Mouse (Mus musculus) stomach, embryonic 16.5 days (tissue): ENCODE results near the gene Acsl5. TPM values are rescaled to one million over a fixed set of nuclear protein-coding genes. Genes with fewer than 3 reads are reported as not detected.

Experiments used
- ATAC-seq: fragments of 200-750 bp; cut with Nextera tagmentation; 2 replicates; pipeline ENCODE4 v1.8.0; 2017; ENCODE audit warnings: moderate number of reproducible peaks, moderate TSS enrichment; ENCODE audit not compliant: insufficient read depth, low FRiP score
- H3K27ac ChIP-seq: fragments of 300-500 bp; sonication (generic); 2 replicates; pipeline ENCODE4 v1.5.1; 2014; ENCODE audit warnings: low read length
- H3K27me3 ChIP-seq: fragments of 300-500 bp; sonication (generic); 2 replicates; pipeline ENCODE4 v1.6.1; 2014; ENCODE audit warnings: low read length, control low read depth, mixed read lengths; ENCODE audit not compliant: control insufficient read depth, insufficient read depth
- H3K36me3 ChIP-seq: fragments of 300-500 bp; sonication (generic); 2 replicates; pipeline ENCODE4 v1.6.1; 2014; ENCODE audit warnings: low read length; ENCODE audit not compliant: control insufficient read depth, insufficient read depth
- H3K4me1 ChIP-seq: fragments of 300-500 bp; sonication (generic); 2 replicates; pipeline ENCODE4 v1.6.1; 2014; ENCODE audit warnings: low read length, control low read depth, mixed read lengths; ENCODE audit not compliant: control insufficient read depth, insufficient read depth
- H3K4me2 ChIP-seq: fragments of 300-500 bp; sonication (generic); 2 replicates; pipeline ENCODE4 v1.6.1; 2014; ENCODE audit warnings: low read depth, low read length, mixed read lengths
- H3K4me3 ChIP-seq: fragments of 300-500 bp; sonication (generic); replicated peaks from 2 replicates; pipeline ENCODE4 v1.5.1; 2014; ENCODE audit warnings: mild to moderate bottlenecking, low read length
- H3K9ac ChIP-seq: fragments of 300-500 bp; sonication (generic); 2 replicates; pipeline ENCODE4 v1.6.1; 2014; ENCODE audit warnings: low read length
- H3K9me3 ChIP-seq: fragments of 300-500 bp; sonication (generic); replicated peaks from 2 replicates; pipeline ENCODE4 v1.6.1; 2016; ENCODE audit warnings: low read length, control low read depth; ENCODE audit not compliant: control insufficient read depth
- WGBS: fragments of 180-500 bp; shearing (Covaris S2); extraction: QIAGEN DNeasy Blood & Tissue Kit; methylation state at CpG from one replicate; pipeline ENCODE4 v1.1.7; 2014; 5-methylcytosine and 5-hydroxymethylcytosine counted together
- polyA plus RNA-seq: library from polyadenylated mRNA; unstranded; fragments of >200 nt; fragmentation: Nextera tagmentation; extraction: Ambion mirVana; gene quantifications from 2 replicates; pipeline ENCODE4 v1.2.1, GENCODE M21; 2015

The Acsl5 gene
- polyA plus RNA-seq, 1 experiment from 2014 or later: 151 TPM

DNA sequence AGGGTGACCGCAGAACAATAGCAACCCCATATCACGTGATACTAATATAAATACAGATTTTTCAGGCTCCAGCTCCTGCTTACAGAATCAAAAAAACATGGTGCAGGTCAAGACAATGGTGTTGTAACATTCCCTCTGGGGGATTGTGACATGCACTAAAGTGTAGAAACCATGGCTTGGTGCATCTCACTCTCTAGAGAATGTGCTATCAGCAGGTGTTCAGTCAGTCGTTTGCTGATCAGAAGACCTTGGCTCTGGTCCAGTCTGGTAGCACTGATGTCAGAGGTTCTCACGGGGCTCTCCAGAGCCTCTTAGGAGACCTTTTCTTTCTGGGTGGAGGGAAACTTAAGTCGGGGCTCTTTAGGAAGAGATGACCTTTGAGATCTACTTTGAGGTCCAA, 1.3 kb upstream of the Acsl5 start:
- H3K27me3 ChIP-seq: no peaks in the 10 kb centered on the region
- peaks cover 3% of the 10 kb centered on the region; the same call in 1 of the 2 replicates for H3K4me1 ChIP-seq
- H3K27ac ChIP-seq: no peak overlapping the region
- H3K9ac ChIP-seq: no peak overlapping the region
- H3K4me3 ChIP-seq: no peak overlapping the region
- WGBS: 78% methylated on average over 5 of the region's 5 CpGs
- no peak for ATAC-seq
- no peaks in the 10 kb centered on the region for H3K36me3 ChIP-seq
- H3K4me2 ChIP-seq: no peak overlapping the region
- H3K9me3 ChIP-seq: no peaks in the 10 kb centered on the region

DNA sequence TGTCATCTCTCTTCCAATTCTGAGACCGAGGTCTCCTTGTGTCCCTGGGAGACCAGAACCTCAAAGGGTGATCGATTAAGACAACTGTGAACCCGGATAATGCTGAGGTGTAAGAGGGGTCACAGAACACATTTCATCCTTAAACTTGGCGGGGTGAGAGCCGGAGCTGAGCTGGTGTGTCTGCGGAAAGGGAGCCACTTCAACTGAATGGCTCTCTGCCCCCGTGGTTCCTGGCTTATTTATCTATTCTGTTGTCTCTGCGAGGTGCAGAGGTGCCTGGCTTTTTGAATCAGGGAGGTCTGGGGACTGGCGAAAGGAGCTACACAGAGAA, 1.5 kb downstream of the Acsl5 start:
- Histone ChIP-seq H3K4me2 (peak overlapping the region; percentile 91), H3K27ac (peak overlapping the region; percentile 93), H3K36me3 (no peaks in the 10 kb centered on the region), H3K4me3 (peak overlapping the region; percentile 59), H3K4me1 (peaks cover 4% of the 10 kb centered on the region; the same call in 1 of the 2 replicates), H3K27me3 (no peaks in the 10 kb centered on the region), H3K9ac (peak overlapping the region; percentile 83), H3K9me3 (no peaks in the 10 kb centered on the region)
- no peak for ATAC-seq
- 3% methylated on average over 9 of the region's 9 CpGs for WGBS

GRCm38 (mm10) chr19:55253570-55254441, 2.1 kb downstream of the Acsl5 start:
- WGBS: under 1% methylated on average over 32 of the region's 32 CpGs
- peak overlapping the region; percentile 93 for H3K27ac ChIP-seq
- H3K9ac ChIP-seq: peak overlapping the region; percentile 83
- H3K27me3 ChIP-seq: no peaks in the 10 kb centered on the region
- H3K36me3 ChIP-seq: no peaks in the 10 kb centered on the region
- H3K4me1 ChIP-seq: peaks cover 10% of the 10 kb centered on the region
- H3K4me2 ChIP-seq: peak overlapping the region; percentile 91
- H3K4me3 ChIP-seq: peak overlapping the region; percentile 59
- peak; percentile 59 for ATAC-seq
- H3K9me3 ChIP-seq: no peaks in the 10 kb centered on the region

DNA sequence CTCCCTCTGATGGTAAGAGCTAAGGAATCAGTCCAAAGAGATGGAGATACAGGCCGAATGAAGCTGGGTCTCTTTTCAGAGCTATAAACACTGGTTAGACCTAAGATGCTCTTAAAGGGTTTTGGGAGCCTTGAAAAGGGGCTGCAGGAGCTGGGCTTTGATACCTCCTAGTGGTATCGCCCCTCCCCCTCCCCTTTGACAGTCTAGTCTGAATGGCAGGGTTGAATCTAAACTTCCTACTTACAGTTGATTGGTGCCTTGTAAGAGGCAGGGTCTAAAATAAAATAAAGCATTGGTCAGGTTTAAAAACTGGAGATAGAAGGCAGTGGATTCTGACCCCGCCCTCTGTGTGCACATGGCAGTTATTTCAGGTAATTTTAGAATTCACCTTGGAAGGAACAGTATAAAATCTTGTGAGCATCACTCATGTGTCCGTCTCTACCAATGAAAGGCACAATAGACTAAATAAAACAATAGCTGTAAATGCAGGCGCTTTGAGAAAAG, 2.8 kb downstream of the Acsl5 start:
- peak; percentile 54 for ATAC-seq

DNA sequence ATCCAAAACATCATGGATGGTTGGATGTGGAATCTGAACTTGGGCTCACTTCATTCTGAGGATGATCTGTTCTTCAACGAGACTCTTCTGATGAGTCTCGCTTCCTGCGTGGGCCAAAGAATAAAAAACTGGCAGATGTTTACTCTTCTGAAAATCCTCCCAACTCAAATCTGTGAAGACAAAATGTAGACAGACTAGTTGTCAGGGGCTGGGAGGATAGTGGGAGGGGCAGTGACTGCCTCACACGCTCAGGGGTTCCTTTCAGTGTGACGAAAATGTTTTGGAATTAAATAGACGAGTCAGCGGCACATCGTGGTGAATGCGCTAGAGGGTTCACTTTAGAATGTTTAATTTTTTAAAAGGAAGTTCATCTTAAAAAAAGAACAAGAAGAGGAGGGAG, 4.4 kb downstream of the Acsl5 start:
- Histone ChIP-seq H3K4me2 (0 out of 2 replicates have a peak overlapping the region, but pooled peaks have one; percentile 11), H3K4me3 (no peak overlapping the region), H3K9ac (no peak overlapping the region), H3K9me3 (no peaks in the 10 kb centered on the region), H3K27me3 (no peaks in the 10 kb centered on the region), H3K27ac (no peak overlapping the region), H3K36me3 (no peaks in the 10 kb centered on the region), H3K4me1 (peaks cover 11% of the 10 kb centered on the region)
- WGBS: 56% methylated on average over 9 of the region's 9 CpGs
- ATAC-seq: no peak

More for the DNA sequence above, 2.8 kb downstream of the Acsl5 start:
- H3K9ac ChIP-seq: peak overlapping the region; percentile 83
- 16% methylated on average over 5 of the region's 5 CpGs for WGBS
- no peaks in the 10 kb centered on the region for H3K27me3 ChIP-seq
- peak overlapping the region; percentile 93 for H3K27ac ChIP-seq
- peaks cover 11% of the 10 kb centered on the region for H3K4me1 ChIP-seq
- H3K4me3 ChIP-seq: peak overlapping the region; percentile 59
- no peaks in the 10 kb centered on the region for H3K9me3 ChIP-seq
- H3K4me2 ChIP-seq: peak overlapping the region; percentile 91
- H3K36me3 ChIP-seq: no peaks in the 10 kb centered on the region

DNA sequence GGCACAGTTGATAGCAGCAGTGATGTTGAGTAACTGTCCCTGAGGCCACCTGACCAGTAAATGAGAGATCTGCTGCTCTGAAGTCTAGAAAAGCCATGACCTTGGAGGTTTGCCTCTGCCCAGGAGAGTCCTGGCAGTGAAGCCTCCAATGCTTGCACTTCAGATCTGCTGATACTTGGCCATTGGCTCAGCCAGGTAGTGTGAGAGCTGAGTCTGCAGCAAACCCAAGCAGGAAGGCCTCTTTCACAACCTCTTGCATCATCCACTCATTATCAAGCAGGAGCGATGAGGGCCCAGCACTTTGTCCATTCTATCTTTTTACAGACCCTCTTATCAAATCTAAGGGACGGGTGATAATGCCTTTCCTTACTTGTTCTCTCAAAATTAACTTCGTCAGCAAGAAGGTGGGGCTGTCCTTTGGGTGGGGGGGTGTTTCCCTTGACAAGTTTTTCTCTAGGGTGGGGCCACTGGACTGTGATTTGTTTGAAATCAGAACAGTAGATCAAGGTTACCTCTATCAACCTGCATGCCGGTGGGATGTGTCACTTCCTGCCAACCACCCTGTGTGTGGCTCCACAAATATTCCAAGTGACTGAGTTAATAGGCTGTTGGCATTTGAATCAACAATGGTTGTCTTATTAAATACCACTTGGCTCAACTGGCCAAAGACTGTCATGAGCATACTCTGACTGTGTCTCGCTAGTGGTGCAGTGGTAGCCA, 6.1 kb downstream of the Acsl5 start:
- Histone ChIP-seq H3K27ac (peak overlapping the region; percentile 46), H3K4me3 (no peak overlapping the region), H3K4me2 (no peak overlapping the region), H3K27me3 (no peaks in the 10 kb centered on the region), H3K9me3 (no peaks in the 10 kb centered on the region), H3K36me3 (no peaks in the 10 kb centered on the region), H3K9ac (no peak overlapping the region), H3K4me1 (peaks cover 11% of the 10 kb centered on the region)
- peak; percentile 42; the same call in 1 of the 2 replicates for ATAC-seq
- WGBS: 65% methylated on average over 5 of the region's 5 CpGs

DNA sequence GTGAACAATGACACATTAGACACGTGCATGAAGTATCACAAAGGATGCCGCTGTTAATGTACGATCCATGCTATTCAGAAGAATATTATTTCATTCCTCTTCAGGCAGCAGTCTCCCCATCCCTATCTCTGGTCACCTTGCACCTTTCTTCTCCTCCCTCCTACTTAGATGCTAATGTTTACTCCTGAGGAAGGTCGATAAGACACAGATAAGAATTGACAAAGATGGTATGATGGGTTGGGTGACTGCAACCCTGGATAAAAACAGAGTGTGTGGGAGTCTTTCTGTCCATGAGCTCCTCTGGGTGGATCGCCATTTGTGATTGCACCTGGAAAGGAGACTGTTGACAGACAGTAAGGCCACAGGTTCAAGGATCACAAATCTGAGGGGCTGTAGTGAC, 6.8 kb downstream of the Acsl5 start:
- Histone ChIP-seq H3K4me1 (peaks cover 11% of the 10 kb centered on the region), H3K36me3 (no peaks in the 10 kb centered on the region), H3K4me3 (no peak overlapping the region), H3K4me2 (no peak overlapping the region), H3K27ac (peak overlapping the region; percentile 23; the same call in 1 of the 2 replicates), H3K27me3 (no peaks in the 10 kb centered on the region), H3K9ac (no peak overlapping the region), H3K9me3 (no peaks in the 10 kb centered on the region)
- ATAC-seq: no peak
- 71% methylated on average over 5 of the region's 5 CpGs for WGBS

DNA sequence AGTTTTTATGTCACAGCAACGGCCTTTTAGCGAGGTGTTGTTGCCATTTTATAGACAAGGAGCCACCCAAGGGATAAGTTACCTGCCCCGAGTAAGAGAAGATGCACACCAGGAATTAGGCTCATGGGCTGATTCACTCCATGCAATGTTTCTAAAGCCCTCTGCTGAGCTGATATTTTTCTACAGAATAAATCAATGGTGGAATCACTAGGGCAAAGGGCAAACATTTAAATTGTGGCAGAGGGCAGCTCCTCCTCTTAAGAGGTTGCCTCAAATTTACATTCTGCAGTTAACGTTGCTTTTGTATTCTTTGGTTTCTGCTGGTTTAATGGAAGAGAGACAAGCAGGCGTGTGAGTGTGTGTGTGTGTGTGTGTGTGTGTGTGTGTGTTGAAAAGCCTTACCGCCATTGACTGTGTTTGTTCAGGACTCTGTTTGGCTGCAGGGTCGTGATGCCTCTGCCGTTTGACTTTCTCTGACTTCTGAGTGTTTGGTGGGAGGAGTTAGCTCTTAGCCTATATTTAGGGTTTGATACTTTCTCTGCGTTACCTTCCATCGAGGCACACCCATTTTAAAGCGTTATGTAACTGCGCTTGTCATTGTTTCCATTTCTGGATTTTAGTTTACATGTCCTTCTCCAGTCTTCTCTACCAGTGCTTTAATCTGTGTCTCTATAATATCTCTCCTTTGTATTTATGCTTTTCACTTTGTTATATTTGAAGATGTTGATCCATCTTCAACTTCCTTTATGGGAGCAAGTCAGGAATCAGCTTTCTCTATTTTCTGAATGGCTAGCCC, 8.8 kb downstream of the Acsl5 start:
- H3K4me1 ChIP-seq: peaks cover 9% of the 10 kb centered on the region; the same call in 1 of the 2 replicates
- no peak overlapping the region for H3K9ac ChIP-seq
- no peaks in the 10 kb centered on the region for H3K36me3 ChIP-seq
- H3K27ac ChIP-seq: no peak overlapping the region
- H3K9me3 ChIP-seq: no peaks in the 10 kb centered on the region
- WGBS: 44% methylated on average over 12 of the region's 12 CpGs
- no peak for ATAC-seq
- no peak overlapping the region for H3K4me2 ChIP-seq
- H3K4me3 ChIP-seq: no peak overlapping the region
- no peaks in the 10 kb centered on the region for H3K27me3 ChIP-seq
